Mouse (Mus musculus): ENCODE measurements around the gene Kcnk16. TPM values are rescaled to one million over a fixed set of nuclear protein-coding genes. Genes with fewer than 3 reads are reported as not detected.

Kcnk16 gene
- polyA plus RNA-seq, 1 experiment from 2014 or later = 0.22 TPM

- Histone ChIP-seq H3K9ac (no peak overlapping the region), H3K4me3 (no peak overlapping the region), H3K9me3 (no peaks in the 10 kb centered on the region), H3K4me2 (no peak overlapping the region), H3K27ac (replicated peaks) (no peak overlapping the region), H3K36me3 (no peaks in the 10 kb centered on the region), H3K4me1 (replicated peaks) (peaks cover 27% of the 10 kb centered on the region), H3K27me3 (no peaks in the 10 kb centered on the region)
- ATAC-seq (ENCODE audit: low read depth) = no peak
- 53% methylated on average over 2 of the region's 2 CpGs for WGBS
These were observed 42.0 kb downstream of the Kcnk16 start for GRCm38 (mm10) chr14:20226982-20227381.

- no peak overlapping the region for H3K4me3 ChIP-seq
- no peak for ATAC-seq (ENCODE audit: low read depth)
- WGBS = 36% methylated on average over 7 of the region's 7 CpGs
These were observed 42.5 kb downstream of the Kcnk16 start for GRCm38 (mm10) chr14:20226488-20226887.

GRCm38 (mm10) chr14:20225525-20225924 is 43.5 kb downstream of the Kcnk16 start:
- Histone ChIP-seq H3K4me1 (replicated peaks) (peaks cover 31% of the 10 kb centered on the region), H3K27ac (replicated peaks) (no peak overlapping the region), H3K4me2 (no peak overlapping the region), H3K4me3 (no peak overlapping the region), H3K27me3 (no peaks in the 10 kb centered on the region), H3K9me3 (no peaks in the 10 kb centered on the region), H3K9ac (no peak overlapping the region), H3K36me3 (no peaks in the 10 kb centered on the region)
- ATAC-seq (ENCODE audit: low read depth) = peak; percentile 45
- WGBS = 24% methylated on average over 4 of the region's 4 CpGs

More at GRCm38 (mm10) chr14:20226488-20226887, 42.5 kb downstream of the Kcnk16 start:
- no peak overlapping the region for H3K9ac ChIP-seq
- no peaks in the 10 kb centered on the region for H3K36me3 ChIP-seq
- H3K9me3 ChIP-seq = no peaks in the 10 kb centered on the region
- no peaks in the 10 kb centered on the region for H3K27me3 ChIP-seq
- H3K4me2 ChIP-seq = no peak overlapping the region
- peaks cover 27% of the 10 kb centered on the region for H3K4me1 ChIP-seq (replicated peaks)
- H3K27ac ChIP-seq (replicated peaks) = no peak overlapping the region

- Histone ChIP-seq H3K27me3 (no peaks in the 10 kb centered on the region), H3K9ac (no peak overlapping the region), H3K4me3 (no peak overlapping the region), H3K27ac (replicated peaks) (no peak overlapping the region), H3K4me2 (no peak overlapping the region), H3K36me3 (no peaks in the 10 kb centered on the region), H3K9me3 (no peaks in the 10 kb centered on the region), H3K4me1 (replicated peaks) (peaks cover 31% of the 10 kb centered on the region)
- WGBS = 58% methylated on average over 10 of the region's 10 CpGs
- no peak for ATAC-seq (ENCODE audit: low read depth)
These were observed 44.3 kb downstream of the Kcnk16 start for GRCm38 (mm10) chr14:20224576-20225218.

GRCm38 (mm10) chr14:20224163-20224562 is 44.8 kb downstream of the Kcnk16 start:
- Histone ChIP-seq H3K9ac (no peak overlapping the region), H3K9me3 (no peaks in the 10 kb centered on the region), H3K27ac (replicated peaks) (no peak overlapping the region), H3K36me3 (no peaks in the 10 kb centered on the region), H3K4me1 (replicated peaks) (peaks cover 31% of the 10 kb centered on the region), H3K27me3 (no peaks in the 10 kb centered on the region), H3K4me3 (no peak overlapping the region), H3K4me2 (no peak overlapping the region)
- ATAC-seq (ENCODE audit: low read depth) = no peak
- 19% methylated on average over 4 of the region's 4 CpGs for WGBS

- Histone ChIP-seq H3K27ac (replicated peaks) (no peak overlapping the region), H3K4me2 (no peak overlapping the region), H3K27me3 (no peaks in the 10 kb centered on the region), H3K9ac (no peak overlapping the region), H3K9me3 (no peaks in the 10 kb centered on the region), H3K4me1 (replicated peaks) (peaks cover 31% of the 10 kb centered on the region), H3K36me3 (no peaks in the 10 kb centered on the region), H3K4me3 (no peak overlapping the region)
- no peak for ATAC-seq (ENCODE audit: low read depth)
- WGBS = 93% methylated on average over 5 of the region's 5 CpGs
These were observed 45.7 kb downstream of the Kcnk16 start for GRCm38 (mm10) chr14:20223253-20223652.

GRCm38 (mm10) chr14:20221083-20221482 is 47.9 kb downstream of the Kcnk16 start:
- Histone ChIP-seq H3K27me3 (no peaks in the 10 kb centered on the region), H3K36me3 (no peaks in the 10 kb centered on the region), H3K4me1 (replicated peaks) (peaks cover 25% of the 10 kb centered on the region), H3K4me2 (no peak overlapping the region), H3K9ac (no peak overlapping the region), H3K27ac (replicated peaks) (no peak overlapping the region), H3K4me3 (no peak overlapping the region), H3K9me3 (no peaks in the 10 kb centered on the region)
- no peak for ATAC-seq (ENCODE audit: low read depth)
- 14% methylated on average over 7 of the region's 7 CpGs for WGBS

- ATAC-seq (ENCODE audit: low read depth) = no peak
These were observed 49.1 kb downstream of the Kcnk16 start for GRCm38 (mm10) chr14:20219849-20220248.

GRCm38 (mm10) chr14:20217299-20217864 is 51.6 kb downstream of the Kcnk16 start:
- 51% methylated on average over 3 of the region's 3 CpGs for WGBS
- no peak overlapping the region for H3K4me3 ChIP-seq

More at GRCm38 (mm10) chr14:20219849-20220248, 49.1 kb downstream of the Kcnk16 start:
- H3K9me3 ChIP-seq = no peaks in the 10 kb centered on the region
- no peak overlapping the region for H3K4me2 ChIP-seq
- no peak overlapping the region for H3K27ac ChIP-seq (replicated peaks)
- H3K27me3 ChIP-seq = no peaks in the 10 kb centered on the region
- H3K9ac ChIP-seq = no peak overlapping the region
- H3K36me3 ChIP-seq = no peaks in the 10 kb centered on the region
- peaks cover 13% of the 10 kb centered on the region for H3K4me1 ChIP-seq (replicated peaks)
- 57% methylated on average over 1 of the region's 1 CpGs for WGBS
- H3K4me3 ChIP-seq = no peak overlapping the region

GRCm38 (mm10) chr14:20216561-20217298 is 52.3 kb downstream of the Kcnk16 start:
- no peak overlapping the region for H3K4me3 ChIP-seq
- no peaks in the 10 kb centered on the region for H3K9me3 ChIP-seq
- H3K27me3 ChIP-seq = no peaks in the 10 kb centered on the region
- H3K27ac ChIP-seq (replicated peaks) = no peak overlapping the region
- no peaks in the 10 kb centered on the region for H3K36me3 ChIP-seq
- 79% methylated on average over 7 of the region's 7 CpGs for WGBS
- H3K4me1 ChIP-seq (replicated peaks) = 0 out of 2 replicates have a peak, but pooled peaks cover 4% of the 10 kb centered on the region
- H3K9ac ChIP-seq = no peak overlapping the region
- no peak overlapping the region for H3K4me2 ChIP-seq
- no peak for ATAC-seq (ENCODE audit: low read depth)

More at GRCm38 (mm10) chr14:20217299-20217864, 51.6 kb downstream of the Kcnk16 start:
- Histone ChIP-seq H3K4me1 (replicated peaks) (0 out of 2 replicates have a peak, but pooled peaks cover 4% of the 10 kb centered on the region), H3K4me2 (no peak overlapping the region), H3K36me3 (no peaks in the 10 kb centered on the region), H3K9ac (no peak overlapping the region), H3K27ac (replicated peaks) (no peak overlapping the region), H3K27me3 (no peaks in the 10 kb centered on the region), H3K9me3 (no peaks in the 10 kb centered on the region)
- no peak for ATAC-seq (ENCODE audit: low read depth)

- H3K9ac ChIP-seq = no peak overlapping the region
- ATAC-seq (ENCODE audit: low read depth) = no peak
- H3K4me3 ChIP-seq = no peak overlapping the region
- H3K27ac ChIP-seq (replicated peaks) = no peak overlapping the region
- H3K27me3 ChIP-seq = no peaks in the 10 kb centered on the region
- 70% methylated on average over 5 of the region's 5 CpGs for WGBS
- no peak overlapping the region for H3K4me2 ChIP-seq
- 0 out of 2 replicates have a peak, but pooled peaks cover 1% of the 10 kb centered on the region for H3K4me1 ChIP-seq (replicated peaks)
- H3K36me3 ChIP-seq = no peaks in the 10 kb centered on the region
- no peaks in the 10 kb centered on the region for H3K9me3 ChIP-seq
These were observed 53.2 kb downstream of the Kcnk16 start for GRCm38 (mm10) chr14:20215826-20216225.

GRCm38 (mm10) chr14:20214125-20214524 is 54.9 kb downstream of the Kcnk16 start:
- H3K27me3 ChIP-seq = no peaks in the 10 kb centered on the region
- ATAC-seq (ENCODE audit: low read depth) = no peak
- H3K27ac ChIP-seq (replicated peaks) = no peak overlapping the region
- no peak overlapping the region for H3K9ac ChIP-seq
- no peaks in the 10 kb centered on the region for H3K36me3 ChIP-seq
- H3K4me3 ChIP-seq = no peak overlapping the region
- H3K4me2 ChIP-seq = no peak overlapping the region
- no peaks in the 10 kb centered on the region for H3K9me3 ChIP-seq
- 93% methylated on average over 7 of the region's 7 CpGs for WGBS
- no peaks in the 10 kb centered on the region for H3K4me1 ChIP-seq (replicated peaks)
